Mouse (Mus musculus): ENCODE measurements around the gene Fbxo6. TPM values are rescaled to one million over a fixed set of nuclear protein-coding genes. Genes with fewer than 3 reads are reported as not detected.
A peak's percentile ranks its signal among the peaks of the same experiment; 100 is the strongest.

Fbxo6 gene
- total and polyA plus RNA-seq, 2 experiments from 2014 or later: 31.6 to 84.6 TPM

- no peaks in the 10 kb centered on the region for H3K9me3 ChIP-seq (replicated peaks; ENCODE audit: control insufficient read depth, low read length)
- peaks cover 29% of the 10 kb centered on the region for H3K36me3 ChIP-seq (replicated peaks; ENCODE audit: control insufficient read depth, insufficient read depth, low read length)
- DNase-seq (ENCODE audit: low spot score) (no peak), ATAC-seq (ENCODE audit: insufficient read depth, low read depth) (no peak)
- WGBS: 78% methylated on average over 5 of the region's 5 CpGs
- H3K4me2 ChIP-seq (ENCODE audit: low read depth, low read length): no peak overlapping the region
- no peaks in the 10 kb centered on the region for H3K4me1 ChIP-seq (ENCODE audit: control insufficient read depth, insufficient read depth)
- TF ChIP-seq CTCF (IDR thresholded peaks at IDR 0.05; ENCODE audit: low read depth) (no peak), EP300 (IDR thresholded peaks at IDR 0.05; ENCODE audit: low read depth) (no peak)
- H3K4me3 ChIP-seq (ENCODE audit: low read depth, low read length): no peak overlapping the region
- no peak overlapping the region for H3K27ac ChIP-seq (ENCODE audit: low read depth)
- H3K9ac ChIP-seq (replicated peaks; ENCODE audit: low read depth, low read length): no peak overlapping the region
- peaks cover 2% of the 10 kb centered on the region; the same call in 1 of the 2 replicates for H3K27me3 ChIP-seq (ENCODE audit: control insufficient read depth, insufficient read depth, low read length)
Measured at GRCm38 (mm10) chr4:148143721-148144120, 8.2 kb downstream of the Fbxo6 start.

- peak; percentile 95 for ATAC-seq (ENCODE audit: insufficient read depth, low read depth)
Measured at GRCm38 (mm10) chr4:148140098-148141011, 11.6 kb downstream of the Fbxo6 start.

GRCm38 (mm10) chr4:148139767-148140097, 12.2 kb downstream of the Fbxo6 start:
- peak overlapping the region; percentile 74 for H3K9ac ChIP-seq (replicated peaks; ENCODE audit: low read depth, low read length)
- DNase-seq (ENCODE audit: low spot score) (no peak), ATAC-seq (ENCODE audit: insufficient read depth, low read depth) (peak; percentile 10)
- H3K4me3 ChIP-seq (ENCODE audit: low read depth, low read length): peak overlapping the region; percentile 93
- 0 out of 2 replicates have a peak, but pooled peaks cover 4% of the 10 kb centered on the region for H3K36me3 ChIP-seq (replicated peaks; ENCODE audit: control insufficient read depth, insufficient read depth, low read length)
- peaks cover 23% of the 10 kb centered on the region for H3K27me3 ChIP-seq (ENCODE audit: control insufficient read depth, insufficient read depth, low read length)
- H3K9me3 ChIP-seq (replicated peaks; ENCODE audit: control insufficient read depth, low read length): no peaks in the 10 kb centered on the region
- H3K4me2 ChIP-seq (ENCODE audit: low read depth, low read length): peak overlapping the region; percentile 98
- no peaks in the 10 kb centered on the region for H3K4me1 ChIP-seq (ENCODE audit: control insufficient read depth, insufficient read depth)
- no peak for TF ChIP-seq EP300 (IDR thresholded peaks at IDR 0.05; ENCODE audit: low read depth)
- TF ChIP-seq CTCF (IDR thresholded peaks at IDR 0.05; ENCODE audit: low read depth): no peak
- WGBS: 1% methylated on average over 12 of the region's 12 CpGs
- peak overlapping the region; percentile 82; the same call in 1 of the 2 replicates for H3K27ac ChIP-seq (ENCODE audit: low read depth)

More at GRCm38 (mm10) chr4:148140098-148141011, 11.6 kb downstream of the Fbxo6 start:
- WGBS: under 1% methylated on average over 64 of the region's 65 CpGs
- H3K4me2 ChIP-seq (ENCODE audit: low read depth, low read length): peak overlapping the region; percentile 98
- DNase-seq (ENCODE audit: low spot score): peak; percentile 96
- H3K4me1 ChIP-seq (ENCODE audit: control insufficient read depth, insufficient read depth): no peaks in the 10 kb centered on the region
- H3K9me3 ChIP-seq (replicated peaks; ENCODE audit: control insufficient read depth, low read length): no peaks in the 10 kb centered on the region
- peak overlapping the region; percentile 93 for H3K4me3 ChIP-seq (ENCODE audit: low read depth, low read length)
- TF ChIP-seq EP300 (IDR thresholded peaks at IDR 0.05; ENCODE audit: low read depth) (no peak), CTCF (IDR thresholded peaks at IDR 0.05; ENCODE audit: low read depth) (peak; percentile 61)
- H3K36me3 ChIP-seq (replicated peaks; ENCODE audit: control insufficient read depth, insufficient read depth, low read length): peaks cover 11% of the 10 kb centered on the region
- H3K27me3 ChIP-seq (ENCODE audit: control insufficient read depth, insufficient read depth, low read length): peaks cover 21% of the 10 kb centered on the region
- peak overlapping the region; percentile 82 for H3K27ac ChIP-seq (ENCODE audit: low read depth)
- peak overlapping the region; percentile 74 for H3K9ac ChIP-seq (replicated peaks; ENCODE audit: low read depth, low read length)

- Histone ChIP-seq H3K27me3 (ENCODE audit: control insufficient read depth, insufficient read depth, low read length) (peaks cover 26% of the 10 kb centered on the region), H3K4me3 (ENCODE audit: low read depth, low read length) (no peak overlapping the region), H3K36me3 (replicated peaks; ENCODE audit: control insufficient read depth, insufficient read depth, low read length) (no peaks in the 10 kb centered on the region), H3K4me2 (ENCODE audit: low read depth, low read length) (no peak overlapping the region), H3K4me1 (ENCODE audit: control insufficient read depth, insufficient read depth) (no peaks in the 10 kb centered on the region), H3K9ac (replicated peaks; ENCODE audit: low read depth, low read length) (no peak overlapping the region), H3K9me3 (replicated peaks; ENCODE audit: control insufficient read depth, low read length) (no peaks in the 10 kb centered on the region), H3K27ac (ENCODE audit: low read depth) (no peak overlapping the region)
- 61% methylated on average over 8 of the region's 8 CpGs for WGBS
- DNase-seq (ENCODE audit: low spot score) (no peak), ATAC-seq (ENCODE audit: insufficient read depth, low read depth) (no peak)
- no peak for TF ChIP-seq CTCF (IDR thresholded peaks at IDR 0.05; ENCODE audit: low read depth)
- no peak for TF ChIP-seq EP300 (IDR thresholded peaks at IDR 0.05; ENCODE audit: low read depth)
Measured at GRCm38 (mm10) chr4:148137503-148137902, 14.4 kb downstream of the Fbxo6 start.

- Histone ChIP-seq H3K9me3 (replicated peaks; ENCODE audit: control insufficient read depth, low read length) (no peaks in the 10 kb centered on the region), H3K36me3 (replicated peaks; ENCODE audit: control insufficient read depth, insufficient read depth, low read length) (no peaks in the 10 kb centered on the region), H3K27ac (ENCODE audit: low read depth) (no peak overlapping the region), H3K9ac (replicated peaks; ENCODE audit: low read depth, low read length) (no peak overlapping the region), H3K27me3 (ENCODE audit: control insufficient read depth, insufficient read depth, low read length) (peaks cover 51% of the 10 kb centered on the region), H3K4me1 (ENCODE audit: control insufficient read depth, insufficient read depth) (no peaks in the 10 kb centered on the region), H3K4me3 (ENCODE audit: low read depth, low read length) (no peak overlapping the region), H3K4me2 (ENCODE audit: low read depth, low read length) (no peak overlapping the region)
- no peak for ATAC-seq (ENCODE audit: insufficient read depth, low read depth)
- TF ChIP-seq CTCF (IDR thresholded peaks at IDR 0.05; ENCODE audit: low read depth) (no peak), EP300 (IDR thresholded peaks at IDR 0.05; ENCODE audit: low read depth) (no peak)
- WGBS: 56% methylated on average over 8 of the region's 8 CpGs
- no peak for DNase-seq (ENCODE audit: low spot score)
Measured at GRCm38 (mm10) chr4:148134988-148135387, 17.0 kb downstream of the Fbxo6 start.
